Mouse (Mus musculus): ENCODE measurements at regions not wholly inside any gene's neighbourhood (a gene's known extent, or its start where the extent isn't known, plus 50 kb on each side); places are given as distances from the start of the nearest gene placed in this dataset.

- no peak for DNase-seq (ENCODE audit: low spot score in 2 of 2)
Measured at GRCm38 (mm10) chr3:73435241-73435640, 273.0 kb downstream of the Bche start.

- DNase-seq (ENCODE audit: low spot score in 2 of 2), result no peak
Measured at GRCm38 (mm10) chr3:73434331-73434730, 273.9 kb downstream of the Bche start.

DNA sequence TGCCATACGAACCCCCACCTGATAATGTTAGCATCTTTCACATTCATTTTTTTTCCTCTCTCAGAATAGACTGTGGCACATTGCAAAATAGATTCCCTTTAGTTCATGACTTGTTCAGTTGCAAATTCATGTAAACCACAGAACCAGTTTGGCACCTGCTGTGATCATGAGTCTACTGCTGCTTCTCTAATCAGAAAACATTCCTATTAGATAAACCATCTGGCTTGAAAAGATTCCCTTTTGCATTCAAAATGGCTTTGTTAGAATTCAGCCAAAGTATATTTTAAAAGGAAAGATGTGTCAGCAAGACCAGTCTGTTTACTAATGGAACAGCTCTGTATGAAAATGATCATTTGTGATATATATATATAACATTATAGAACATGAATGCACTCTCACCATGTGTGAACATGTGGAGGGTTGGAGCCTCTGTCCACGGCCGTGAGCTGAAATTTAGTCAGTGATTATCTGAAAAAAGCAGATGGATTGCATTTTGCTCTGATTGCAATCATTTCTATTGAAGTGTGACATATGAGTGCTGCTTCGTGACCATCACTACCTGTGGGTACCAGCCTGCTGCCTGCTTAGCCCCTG, 298.2 kb downstream of the Bche start:
- DNase-seq (ENCODE audit: low spot score in 2 of 2), result no peak

- DNase-seq (ENCODE audit: low spot score in 2 of 2), result peak in 1 of 2 experiments; percentile 28
Measured at GRCm38 (mm10) chr3:73401395-73401794, 306.8 kb downstream of the Bche start.

- DNase-seq (ENCODE audit: low spot score in 2 of 2), result peak in 1 of 2 experiments; percentile 12
Measured at GRCm38 (mm10) chr3:73395808-73396207, 312.4 kb downstream of the Bche start.

- DNase-seq (ENCODE audit: low spot score in 2 of 2), result no peak
Measured at GRCm38 (mm10) chr3:73389722-73390651, 318.2 kb downstream of the Bche start.

DNA sequence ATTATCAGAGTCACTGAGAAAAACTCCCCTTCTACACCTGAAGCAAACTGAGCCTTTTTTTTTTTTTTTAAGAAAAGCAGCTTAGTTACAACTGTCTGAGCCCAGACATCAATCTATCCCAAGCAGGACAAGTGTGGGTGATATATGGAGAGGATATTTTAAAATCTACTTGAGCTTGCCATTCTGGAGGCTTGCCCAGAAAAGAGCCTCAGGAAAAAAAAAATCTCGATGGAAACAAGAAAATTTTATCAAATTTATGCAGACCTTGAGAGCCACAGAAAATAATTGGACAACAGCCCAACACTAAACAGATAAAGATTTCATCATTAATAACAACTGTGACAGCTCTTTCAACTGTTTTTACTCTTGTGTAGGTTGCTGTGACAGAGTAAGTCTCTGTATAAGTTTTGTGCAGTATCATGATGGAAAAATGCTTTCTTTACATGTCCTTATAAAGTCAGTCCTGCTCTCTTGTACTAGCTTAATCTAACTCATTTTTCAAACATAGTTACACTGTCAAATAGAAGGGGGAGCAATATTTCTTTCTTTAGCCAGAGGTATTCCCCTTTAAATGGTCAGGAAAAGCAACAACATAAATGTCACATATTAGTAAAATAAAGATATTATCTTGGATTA, 297.4 kb upstream of the Slitrk3 start:
- DNase-seq (ENCODE audit: low spot score in 2 of 2), result peak in 1 of 2 experiments; percentile 5

GRCm38 (mm10) chr3:73343199-73343598, 285.6 kb upstream of the Slitrk3 start:
- peak; percentile 31 to 55 for DNase-seq (ENCODE audit: low spot score in 2 of 2)

- DNase-seq (ENCODE audit: low spot score in 2 of 2), result no peak
Measured at GRCm38 (mm10) chr3:73339730-73340129, 282.1 kb upstream of the Slitrk3 start.

- no peak for DNase-seq (ENCODE audit: low spot score in 2 of 2)
Measured at GRCm38 (mm10) chr3:73323214-73323613, 265.6 kb upstream of the Slitrk3 start.
